Mouse (Mus musculus) heart, postnatal 0 days (tissue): ENCODE results near the gene Tex44. TPM values are rescaled to one million over a fixed set of nuclear protein-coding genes. Genes with fewer than 3 reads are reported as not detected.

Source experiments
- ATAC-seq: fragments of 200-750 bp; cut with Nextera tagmentation; 2 replicates; pipeline ENCODE4 v1.8.0; 2017; ENCODE audit warnings: low read depth, moderate number of reproducible peaks, moderate library complexity; ENCODE audit not compliant: insufficient read depth
- DNase-seq: peaks from one replicate; pipeline ENCODE4 v3.0.0-alpha.2; 2016; ENCODE audit warnings: low spot score
- H3K27ac ChIP-seq: fragments of 300-500 bp; sonication (generic); 2 replicates; pipeline ENCODE4 v1.5.1; 2014; ENCODE audit warnings: low read depth, mild to moderate bottlenecking
- H3K27me3 ChIP-seq: fragments of 300-500 bp; sonication (generic); 2 replicates; pipeline ENCODE4 v1.6.1; 2014; ENCODE audit warnings: low read length, mixed read lengths; ENCODE audit not compliant: control insufficient read depth, insufficient read depth
- H3K36me3 ChIP-seq: fragments of 300-500 bp; sonication (generic); replicated peaks from 2 replicates; pipeline ENCODE4 v1.6.1; 2014; ENCODE audit warnings: low read length, mixed read lengths; ENCODE audit not compliant: control insufficient read depth, insufficient read depth
- H3K4me1 ChIP-seq: fragments of 300-500 bp; sonication (generic); 2 replicates; pipeline ENCODE4 v1.6.1; 2014; ENCODE audit warnings: antibody characterized with exemption; ENCODE audit not compliant: control insufficient read depth, insufficient read depth
- H3K4me2 ChIP-seq: fragments of 300-500 bp; sonication (generic); 2 replicates; pipeline ENCODE4 v1.6.1; 2014; ENCODE audit warnings: low read depth, mild to moderate bottlenecking, low read length, moderate library complexity
- H3K4me3 ChIP-seq: fragments of 300-500 bp; sonication (generic); 2 replicates; pipeline ENCODE4 v1.5.1; 2014; ENCODE audit warnings: low read depth, low read length
- H3K9ac ChIP-seq: fragments of 300-500 bp; sonication (generic); replicated peaks from 2 replicates; pipeline ENCODE4 v1.6.1; 2014; ENCODE audit warnings: low read depth, low read length, mixed read lengths
- H3K9me3 ChIP-seq: fragments of 300-500 bp; sonication (generic); replicated peaks from 2 replicates; pipeline ENCODE4 v1.6.1; 2016; ENCODE audit warnings: low read length; ENCODE audit not compliant: control insufficient read depth
- CTCF ChIP-seq: IDR thresholded peaks from 2 replicates; pipeline ENCODE4 v1.5.1; 2016; ENCODE audit warnings: antibody characterized with exemption, control low read depth, low read depth
- EP300 ChIP-seq: IDR thresholded peaks from 2 replicates; pipeline ENCODE4 v1.6.1; 2016; ENCODE audit warnings: antibody characterized with exemption, low read depth
- WGBS: fragments of 180-500 bp; shearing (Covaris S2); extraction: QIAGEN DNeasy Blood & Tissue Kit; methylation state at CpG from one replicate; pipeline ENCODE4 v1.1.7; 2014; 5-methylcytosine and 5-hydroxymethylcytosine counted together
- polyA plus RNA-seq: library from polyadenylated mRNA; unstranded; fragments of >200 nt; fragmentation: Nextera tagmentation; extraction: Ambion mirVana; gene quantifications from 2 replicates; pipeline ENCODE4 v1.2.1, GENCODE M21; 2015
- total RNA-seq: library from RNA; depleted of rRNA; stranded (reverse); fragments of >200 nt; gene quantifications from 2 replicates; pipeline ENCODE4 v1.2.3, GENCODE M21; 2014; ENCODE audit warnings: low replicate concordance; rRNA removed

Gene Tex44
- total RNA-seq: not detected in 2 replicates
- not detected in 2 replicates for polyA plus RNA-seq

DNA sequence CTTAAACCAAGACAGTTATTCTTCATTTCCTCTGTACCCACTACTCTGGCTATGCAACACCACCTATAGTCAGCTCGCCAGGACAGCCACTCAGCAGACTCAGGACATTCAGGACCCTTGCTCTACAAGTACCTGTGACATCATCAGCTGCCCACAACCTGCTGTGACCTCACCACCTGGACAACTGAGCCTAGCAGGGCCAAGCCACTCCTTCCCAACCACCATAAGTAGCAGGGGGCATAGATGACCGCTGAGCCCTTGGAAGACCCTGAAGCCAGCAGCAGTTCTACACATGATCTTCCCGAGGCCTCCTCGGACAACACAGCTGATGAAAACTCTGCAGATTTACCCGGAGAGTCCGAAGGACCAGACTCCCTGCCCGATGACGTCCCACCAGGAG, at the start of gene Tex44, which contains the start of gene Nmur1:
Tex44 (plus strand) TSS at position 202 of the 400 bp plus-strand sequence.
Nmur1 (minus strand) TSS at position 101 of the 400 bp plus-strand sequence.
- TF ChIP-seq CTCF: no peak
- no peak for TF ChIP-seq EP300
- DNase-seq (no peak), ATAC-seq (no peak)
- Histone ChIP-seq H3K27me3 (no peaks in the 10 kb centered on the region), H3K4me2 (no peak within 1 kb of the TSS), H3K4me1 (0 out of 2 replicates have a peak, but pooled peaks cover 4% of the 10 kb centered on the region), H3K4me3 (no peak within 1 kb of the TSS), H3K36me3 (no peaks in the 10 kb centered on the region), H3K9ac (no peak within 1 kb of the TSS), H3K9me3 (no peaks in the 10 kb centered on the region), H3K27ac (no peak within 1 kb of the TSS; the same call in 1 of the 2 replicates)
- 86% methylated on average over 8 of the region's 8 CpGs for WGBS

DNA sequence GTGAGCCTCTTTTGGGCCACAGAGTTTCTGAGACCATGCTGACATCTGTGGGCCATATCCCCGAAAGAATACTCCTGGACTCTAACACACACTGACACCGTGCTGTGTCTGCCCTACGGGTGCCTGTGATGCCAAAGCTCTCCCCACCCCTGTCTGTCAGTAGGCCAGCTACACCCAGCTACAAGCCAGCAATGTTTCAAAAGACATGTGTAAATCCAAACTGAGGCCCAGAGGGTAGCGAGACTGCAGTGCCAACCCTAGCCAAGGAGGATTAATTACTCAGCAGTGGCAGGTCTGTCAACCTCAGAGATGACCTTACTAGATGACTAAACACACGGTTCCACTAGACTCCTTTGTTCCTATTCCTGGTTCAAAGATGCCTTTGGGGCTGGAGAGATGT, 49.8 kb upstream of the Tex44 start:
- no peak overlapping the region; the same call in 1 of the 2 replicates for H3K27ac ChIP-seq
- TF ChIP-seq EP300 (no peak), CTCF (no peak)
- no peak overlapping the region for H3K4me3 ChIP-seq
- no peak overlapping the region for H3K9ac ChIP-seq
- H3K36me3 ChIP-seq: no peaks in the 10 kb centered on the region
- H3K27me3 ChIP-seq: no peaks in the 10 kb centered on the region
- H3K4me1 ChIP-seq: peaks cover 25% of the 10 kb centered on the region
- no peaks in the 10 kb centered on the region for H3K9me3 ChIP-seq
- no peak overlapping the region for H3K4me2 ChIP-seq
- 81% methylated on average over 5 of the region's 5 CpGs for WGBS
- no peak for ATAC-seq
- no peak for DNase-seq

DNA sequence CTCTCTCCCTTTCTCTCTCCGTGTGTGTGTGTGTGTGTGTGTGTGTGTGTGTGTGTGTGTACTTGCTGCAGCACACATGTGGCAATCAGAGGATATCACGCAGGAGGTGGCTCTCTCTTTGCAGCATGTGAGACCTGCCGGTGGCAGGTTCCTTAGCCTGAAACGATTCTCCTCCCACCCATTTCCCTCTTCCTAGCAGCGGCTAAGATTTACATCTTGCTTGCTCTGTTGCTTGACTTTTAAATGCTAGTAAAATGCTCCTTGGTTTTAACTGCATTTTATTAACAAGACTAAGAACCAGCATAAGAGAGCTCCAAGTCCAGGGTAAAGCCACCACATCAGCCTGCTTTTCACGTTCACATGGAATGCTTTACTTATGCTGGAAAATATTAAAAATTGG, 47.5 kb upstream of the Tex44 start:
- Histone ChIP-seq H3K4me2 (peak overlapping the region; percentile 29), H3K9me3 (no peaks in the 10 kb centered on the region), H3K9ac (peak overlapping the region; percentile 8; the same call in 1 of the 2 replicates), H3K27ac (peak overlapping the region; percentile 72), H3K4me3 (no peak overlapping the region), H3K4me1 (peaks cover 25% of the 10 kb centered on the region), H3K27me3 (no peaks in the 10 kb centered on the region), H3K36me3 (no peaks in the 10 kb centered on the region)
- ATAC-seq (no peak), DNase-seq (no peak)
- TF ChIP-seq EP300: no peak
- no peak for TF ChIP-seq CTCF
- WGBS: 24% methylated on average over 6 of the region's 6 CpGs

DNA sequence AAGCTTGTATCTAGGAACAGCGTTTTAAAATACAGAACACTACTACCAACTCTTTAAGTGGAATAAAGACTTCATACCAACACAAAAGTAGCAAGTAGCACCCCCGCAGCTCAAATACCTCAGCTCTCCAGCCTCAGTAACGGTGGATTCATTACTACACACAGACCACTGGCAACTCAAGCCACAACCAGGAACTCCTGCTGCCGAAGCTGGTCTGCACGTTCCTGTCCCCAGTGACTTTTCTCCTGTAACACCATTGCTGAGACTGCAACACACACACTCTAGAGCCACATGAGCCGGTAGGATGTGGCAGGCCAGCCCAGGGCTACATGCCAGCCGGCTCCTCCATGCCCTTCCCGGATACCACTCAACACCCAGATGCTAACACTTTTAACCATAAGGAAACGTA, 47.0 kb upstream of the Tex44 start:
- Histone ChIP-seq H3K9ac (peak overlapping the region; percentile 1; the same call in 1 of the 2 replicates), H3K36me3 (no peaks in the 10 kb centered on the region), H3K27me3 (no peaks in the 10 kb centered on the region), H3K9me3 (no peaks in the 10 kb centered on the region), H3K27ac (peak overlapping the region; percentile 72), H3K4me3 (no peak overlapping the region), H3K4me1 (peaks cover 25% of the 10 kb centered on the region), H3K4me2 (peak overlapping the region; percentile 29)
- WGBS: 23% methylated on average over 9 of the region's 9 CpGs
- ATAC-seq: peak; percentile 31; the same call in 1 of the 2 replicates
- TF ChIP-seq CTCF: no peak
- no peak for TF ChIP-seq EP300
- DNase-seq: peak; percentile 51

DNA sequence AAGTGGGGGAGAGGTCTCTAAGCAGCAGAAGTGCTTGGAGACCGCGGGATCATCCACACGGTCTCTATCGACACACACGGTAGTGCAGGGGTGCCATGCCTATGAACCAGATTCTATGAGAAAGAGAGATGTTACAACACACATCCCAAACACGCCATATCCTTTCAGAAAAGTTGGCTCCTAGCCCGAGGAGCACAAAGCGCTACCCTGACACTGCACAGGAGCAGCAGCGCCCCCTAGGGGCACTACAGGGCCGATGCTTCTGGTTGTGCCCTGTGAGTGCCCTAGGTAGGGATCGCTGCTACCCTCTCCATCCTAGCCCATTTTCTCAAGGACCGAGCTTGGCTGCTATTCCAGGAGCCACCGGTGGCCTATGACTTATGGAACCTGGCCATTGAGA, 45.1 kb upstream of the Tex44 start:
- 21% methylated on average over 13 of the region's 13 CpGs for WGBS

DNA sequence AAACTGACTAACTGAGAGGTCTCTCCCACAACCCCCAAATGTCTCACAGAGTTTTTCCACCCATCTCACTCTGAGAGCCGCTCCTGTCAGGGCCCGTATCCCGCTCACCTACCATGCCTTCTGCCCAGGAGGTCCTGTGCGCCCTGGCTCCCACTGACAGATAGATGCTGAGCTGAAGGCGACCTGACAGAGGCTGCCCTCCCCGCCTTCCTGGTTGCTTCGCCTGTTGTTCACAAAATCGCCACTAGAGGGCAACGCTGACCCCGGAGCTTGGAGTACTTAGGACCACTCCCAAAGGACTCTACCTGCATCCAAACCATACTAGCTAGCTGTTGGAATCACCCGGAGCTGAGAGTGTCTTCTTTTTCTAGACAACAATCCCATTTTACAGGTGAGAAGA, 36.9 kb upstream of the Tex44 start:
- Histone ChIP-seq H3K9ac (no peak overlapping the region), H3K9me3 (no peaks in the 10 kb centered on the region), H3K4me2 (no peak overlapping the region), H3K27ac (no peak overlapping the region), H3K27me3 (no peaks in the 10 kb centered on the region), H3K4me3 (no peak overlapping the region), H3K4me1 (no peaks in the 10 kb centered on the region), H3K36me3 (no peaks in the 10 kb centered on the region)
- peak; percentile 88 for TF ChIP-seq CTCF
- no peak for TF ChIP-seq EP300
- 2% methylated on average over 11 of the region's 11 CpGs for WGBS
- ATAC-seq (peak; percentile 53; the same call in 1 of the 2 replicates), DNase-seq (peak; percentile 59)

More for the DNA sequence above, 45.1 kb upstream of the Tex44 start:
- H3K27ac ChIP-seq: no peak overlapping the region
- DNase-seq (peak; percentile 84), ATAC-seq (peak; percentile 58)
- H3K4me3 ChIP-seq: 0 out of 2 replicates have a peak overlapping the region, but pooled peaks have one; percentile 1
- H3K4me2 ChIP-seq: peak overlapping the region; percentile 35
- no peaks in the 10 kb centered on the region for H3K36me3 ChIP-seq
- no peak for TF ChIP-seq EP300
- TF ChIP-seq CTCF: peak; percentile 79
- H3K27me3 ChIP-seq: no peaks in the 10 kb centered on the region
- no peaks in the 10 kb centered on the region for H3K9me3 ChIP-seq
- no peak overlapping the region for H3K9ac ChIP-seq
- H3K4me1 ChIP-seq: peaks cover 25% of the 10 kb centered on the region
